Mouse (Mus musculus): Measurements from ENCODE around the gene Immp2l. TPM values are rescaled to one million over a fixed set of nuclear protein-coding genes. Genes with fewer than 3 reads are reported as not detected.

The Immp2l gene
- polyA plus RNA-seq, 1 experiment from 2014 or later: 10.6 TPM

GRCm38 (mm10) chr12:41417961-41418360 lies 394.1 kb downstream of the Immp2l start:
- no peak for ATAC-seq (ENCODE audit: low FRiP score)
- Histone ChIP-seq H3K27me3 (no peaks in the 10 kb centered on the region), H3K4me3 (no peak overlapping the region), H3K36me3 (no peaks in the 10 kb centered on the region), H3K9ac (no peak overlapping the region), H3K4me2 (replicated peaks) (no peak overlapping the region), H3K4me1 (no peaks in the 10 kb centered on the region), H3K27ac (no peak overlapping the region), H3K9me3 (replicated peaks) (no peaks in the 10 kb centered on the region)
- 83% methylated on average over 4 of the region's 4 CpGs for WGBS

GRCm38 (mm10) chr12:41425101-41425679 lies 401.3 kb downstream of the Immp2l start:
- peak; percentile 40; the same call in 1 of the 2 replicates for ATAC-seq (ENCODE audit: low FRiP score)
- WGBS: 55% methylated on average over 9 of the region's 9 CpGs

GRCm38 (mm10) chr12:41427464-41427863 lies 403.6 kb downstream of the Immp2l start:
- H3K36me3 ChIP-seq: no peaks in the 10 kb centered on the region
- H3K4me1 ChIP-seq: no peaks in the 10 kb centered on the region
- no peaks in the 10 kb centered on the region for H3K9me3 ChIP-seq (replicated peaks)
- H3K4me2 ChIP-seq (replicated peaks): no peak overlapping the region
- no peak overlapping the region for H3K9ac ChIP-seq
- no peak overlapping the region for H3K4me3 ChIP-seq
- WGBS: 54% methylated on average over 5 of the region's 5 CpGs
- no peak for ATAC-seq (ENCODE audit: low FRiP score)
- no peaks in the 10 kb centered on the region for H3K27me3 ChIP-seq
- H3K27ac ChIP-seq: no peak overlapping the region

More at GRCm38 (mm10) chr12:41425101-41425679, 401.3 kb downstream of the Immp2l start:
- H3K4me3 ChIP-seq: no peak overlapping the region
- no peak overlapping the region for H3K9ac ChIP-seq
- no peak overlapping the region for H3K27ac ChIP-seq
- H3K4me1 ChIP-seq: no peaks in the 10 kb centered on the region
- no peaks in the 10 kb centered on the region for H3K27me3 ChIP-seq
- H3K36me3 ChIP-seq: no peaks in the 10 kb centered on the region
- H3K4me2 ChIP-seq (replicated peaks): no peak overlapping the region
- no peaks in the 10 kb centered on the region for H3K9me3 ChIP-seq (replicated peaks)

GRCm38 (mm10) chr12:41428806-41429205 lies 404.9 kb downstream of the Immp2l start:
- Histone ChIP-seq H3K4me1 (no peaks in the 10 kb centered on the region), H3K4me3 (no peak overlapping the region), H3K27me3 (no peaks in the 10 kb centered on the region), H3K27ac (no peak overlapping the region), H3K9ac (no peak overlapping the region), H3K4me2 (replicated peaks) (no peak overlapping the region), H3K36me3 (no peaks in the 10 kb centered on the region), H3K9me3 (replicated peaks) (no peaks in the 10 kb centered on the region)
- no peak for ATAC-seq (ENCODE audit: low FRiP score)

GRCm38 (mm10) chr12:41436206-41436985 lies 412.5 kb downstream of the Immp2l start:
- H3K36me3 ChIP-seq: no peaks in the 10 kb centered on the region
- 79% methylated on average over 5 of the region's 5 CpGs for WGBS
- no peak for ATAC-seq (ENCODE audit: low FRiP score)
- no peak overlapping the region for H3K9ac ChIP-seq
- H3K4me1 ChIP-seq: no peaks in the 10 kb centered on the region
- H3K9me3 ChIP-seq (replicated peaks): no peaks in the 10 kb centered on the region
- no peak overlapping the region for H3K4me3 ChIP-seq
- no peak overlapping the region for H3K4me2 ChIP-seq (replicated peaks)
- no peak overlapping the region for H3K27ac ChIP-seq
- no peaks in the 10 kb centered on the region for H3K27me3 ChIP-seq

GRCm38 (mm10) chr12:41438446-41438845 lies 414.6 kb downstream of the Immp2l start:
- Histone ChIP-seq H3K36me3 (no peaks in the 10 kb centered on the region), H3K4me3 (no peak overlapping the region), H3K27ac (no peak overlapping the region), H3K27me3 (no peaks in the 10 kb centered on the region), H3K9me3 (replicated peaks) (no peaks in the 10 kb centered on the region), H3K4me1 (no peaks in the 10 kb centered on the region), H3K9ac (no peak overlapping the region), H3K4me2 (replicated peaks) (no peak overlapping the region)
- no peak for ATAC-seq (ENCODE audit: low FRiP score)
- WGBS: 51% methylated on average over 4 of the region's 4 CpGs

GRCm38 (mm10) chr12:41468374-41468991 lies 444.6 kb downstream of the Immp2l start:
- no peaks in the 10 kb centered on the region for H3K36me3 ChIP-seq
- H3K27me3 ChIP-seq: no peaks in the 10 kb centered on the region
- ATAC-seq (ENCODE audit: low FRiP score): no peak
- no peaks in the 10 kb centered on the region for H3K9me3 ChIP-seq (replicated peaks)
- H3K27ac ChIP-seq: no peak overlapping the region
- no peaks in the 10 kb centered on the region for H3K4me1 ChIP-seq
- H3K9ac ChIP-seq: no peak overlapping the region
- no peak overlapping the region for H3K4me3 ChIP-seq
- 88% methylated on average over 3 of the region's 3 CpGs for WGBS
- no peak overlapping the region for H3K4me2 ChIP-seq (replicated peaks)

GRCm38 (mm10) chr12:41469096-41469801 lies 445.4 kb downstream of the Immp2l start:
- ATAC-seq (ENCODE audit: low FRiP score): no peak

GRCm38 (mm10) chr12:41481486-41481885 lies 457.6 kb downstream of the Immp2l start:
- Histone ChIP-seq H3K27me3 (no peaks in the 10 kb centered on the region), H3K36me3 (no peaks in the 10 kb centered on the region), H3K4me2 (replicated peaks) (no peak overlapping the region; the same call in 1 of the 2 replicates), H3K9me3 (replicated peaks) (no peaks in the 10 kb centered on the region), H3K27ac (no peak overlapping the region), H3K9ac (no peak overlapping the region), H3K4me3 (no peak overlapping the region), H3K4me1 (peaks cover 13% of the 10 kb centered on the region)
- WGBS: 80% methylated on average over 2 of the region's 2 CpGs
- no peak for ATAC-seq (ENCODE audit: low FRiP score)

More at GRCm38 (mm10) chr12:41469096-41469801, 445.4 kb downstream of the Immp2l start:
- 67% methylated on average over 6 of the region's 6 CpGs for WGBS
- Histone ChIP-seq H3K9me3 (replicated peaks) (no peaks in the 10 kb centered on the region), H3K27ac (no peak overlapping the region), H3K36me3 (no peaks in the 10 kb centered on the region), H3K9ac (no peak overlapping the region), H3K4me2 (replicated peaks) (no peak overlapping the region), H3K4me3 (no peak overlapping the region), H3K4me1 (no peaks in the 10 kb centered on the region), H3K27me3 (no peaks in the 10 kb centered on the region)

GRCm38 (mm10) chr12:41483091-41483592 lies 459.3 kb downstream of the Immp2l start:
- Histone ChIP-seq H3K9me3 (replicated peaks) (no peaks in the 10 kb centered on the region), H3K4me2 (replicated peaks) (peak overlapping the region; percentile 56), H3K4me1 (peaks cover 13% of the 10 kb centered on the region), H3K27me3 (no peaks in the 10 kb centered on the region), H3K36me3 (no peaks in the 10 kb centered on the region), H3K9ac (peak overlapping the region; percentile 65), H3K4me3 (peak overlapping the region; percentile 45), H3K27ac (peak overlapping the region; percentile 89)
- 84% methylated on average over 5 of the region's 5 CpGs for WGBS
- no peak for ATAC-seq (ENCODE audit: low FRiP score)

GRCm38 (mm10) chr12:41483593-41484451 lies 459.9 kb downstream of the Immp2l start:
- Histone ChIP-seq H3K9ac (peak overlapping the region; percentile 65), H3K4me1 (peaks cover 13% of the 10 kb centered on the region), H3K36me3 (no peaks in the 10 kb centered on the region), H3K4me2 (replicated peaks) (peak overlapping the region; percentile 56), H3K9me3 (replicated peaks) (no peaks in the 10 kb centered on the region), H3K27me3 (no peaks in the 10 kb centered on the region), H3K27ac (peak overlapping the region; percentile 89), H3K4me3 (peak overlapping the region; percentile 45)
- 29% methylated on average over 23 of the region's 23 CpGs for WGBS
- no peak for ATAC-seq (ENCODE audit: low FRiP score)
